Mouse (Mus musculus): ENCODE results near the gene Chdh. TPM values are rescaled to one million over a fixed set of nuclear protein-coding genes. Genes with fewer than 3 reads are reported as not detected.

The Chdh gene
- polyA plus RNA-seq, 2 experiments: 0.43 to 1.3 TPM

DNA sequence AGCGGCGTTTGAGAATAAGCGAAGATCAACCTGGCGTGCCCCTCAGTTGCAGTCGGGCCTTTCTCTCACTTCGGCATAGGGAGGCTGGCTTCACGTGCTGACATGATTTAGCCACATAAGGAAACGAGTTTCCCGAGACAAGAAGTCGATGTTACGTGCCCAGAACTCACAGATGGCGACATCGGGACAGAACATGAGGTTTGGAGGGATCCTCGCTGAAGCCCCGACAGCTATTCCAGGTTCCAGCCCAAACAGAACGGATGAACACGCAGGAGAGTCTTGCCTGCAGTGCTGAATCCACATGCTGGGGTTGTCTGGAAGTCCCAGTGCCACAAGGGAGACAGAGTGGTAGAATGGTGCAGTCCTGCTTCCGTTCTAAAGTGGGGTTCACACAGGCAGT lies 29.6 kb downstream of the Chdh start:
- 86% methylated on average over 18 of the region's 18 CpGs for WGBS
- H3K27ac ChIP-seq (replicated peaks; ENCODE audit: low read depth, low read length): no peak overlapping the region

DNA sequence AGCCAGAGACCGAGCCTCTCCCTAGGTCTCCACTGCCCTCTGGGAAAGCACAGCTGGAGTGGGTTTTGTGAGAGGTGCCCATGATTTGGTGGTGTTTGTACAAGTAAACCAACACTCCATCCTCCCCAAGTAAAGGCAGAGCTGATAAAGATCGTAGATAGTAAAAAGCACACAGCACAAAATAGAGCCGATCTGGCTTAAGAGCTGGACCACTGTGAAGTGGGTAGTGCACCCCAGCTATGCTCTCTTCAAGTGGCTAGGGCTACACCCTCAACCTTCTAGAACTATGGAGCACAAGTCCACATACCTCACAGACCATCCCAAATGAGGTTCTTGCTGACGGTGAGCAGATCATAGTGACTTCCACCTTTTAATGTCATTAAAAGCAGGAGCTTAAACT lies 30.6 kb downstream of the Chdh start:
- ATAC-seq (ENCODE audit: low FRiP score, low read depth): no peak
- no peak overlapping the region for H3K27ac ChIP-seq (replicated peaks; ENCODE audit: low read depth, low read length)
- no peaks in the 10 kb centered on the region; the same call in 1 of the 2 replicates for H3K36me3 ChIP-seq (ENCODE audit: control insufficient read depth, insufficient read depth, low read length)
- H3K9me3 ChIP-seq (ENCODE audit: control insufficient read depth, low read length): no peaks in the 10 kb centered on the region
- H3K27me3 ChIP-seq (ENCODE audit: control insufficient read depth, insufficient read depth, low read length): no peaks in the 10 kb centered on the region
- H3K9ac ChIP-seq (ENCODE audit: low read depth, low read length, severe bottlenecking): no peak overlapping the region
- WGBS: 64% methylated on average over 4 of the region's 4 CpGs
- no peak for DNase-seq (ENCODE audit: low spot score)
- TF ChIP-seq POLR2A (IDR thresholded peaks at IDR 0.05; ENCODE audit: borderline replicate concordance, extremely low read depth, insufficient read depth, insufficient read length): no peak
- H3K4me2 ChIP-seq (replicated peaks; ENCODE audit: low read depth, low read length, severe bottlenecking): no peak overlapping the region
- no peaks in the 10 kb centered on the region for H3K4me1 ChIP-seq (ENCODE audit: control insufficient read depth, insufficient read depth, low read length)
- no peak overlapping the region for H3K4me3 ChIP-seq (replicated peaks; ENCODE audit: low read length)

More for the DNA sequence above, 29.6 kb downstream of the Chdh start:
- no peak for TF ChIP-seq POLR2A (IDR thresholded peaks at IDR 0.05; ENCODE audit: borderline replicate concordance, extremely low read depth, insufficient read depth, insufficient read length)
- no peaks in the 10 kb centered on the region for H3K27me3 ChIP-seq (ENCODE audit: control insufficient read depth, insufficient read depth, low read length)
- ATAC-seq (ENCODE audit: low FRiP score, low read depth): no peak
- no peaks in the 10 kb centered on the region; the same call in 1 of the 2 replicates for H3K36me3 ChIP-seq (ENCODE audit: control insufficient read depth, insufficient read depth, low read length)
- no peak overlapping the region for H3K4me3 ChIP-seq (replicated peaks; ENCODE audit: low read length)
- no peak overlapping the region for H3K4me2 ChIP-seq (replicated peaks; ENCODE audit: low read depth, low read length, severe bottlenecking)
- H3K4me1 ChIP-seq (ENCODE audit: control insufficient read depth, insufficient read depth, low read length): no peaks in the 10 kb centered on the region
- DNase-seq (ENCODE audit: low spot score): no peak
- H3K9ac ChIP-seq (ENCODE audit: low read depth, low read length, severe bottlenecking): no peak overlapping the region
- H3K9me3 ChIP-seq (ENCODE audit: control insufficient read depth, low read length): no peaks in the 10 kb centered on the region

DNA sequence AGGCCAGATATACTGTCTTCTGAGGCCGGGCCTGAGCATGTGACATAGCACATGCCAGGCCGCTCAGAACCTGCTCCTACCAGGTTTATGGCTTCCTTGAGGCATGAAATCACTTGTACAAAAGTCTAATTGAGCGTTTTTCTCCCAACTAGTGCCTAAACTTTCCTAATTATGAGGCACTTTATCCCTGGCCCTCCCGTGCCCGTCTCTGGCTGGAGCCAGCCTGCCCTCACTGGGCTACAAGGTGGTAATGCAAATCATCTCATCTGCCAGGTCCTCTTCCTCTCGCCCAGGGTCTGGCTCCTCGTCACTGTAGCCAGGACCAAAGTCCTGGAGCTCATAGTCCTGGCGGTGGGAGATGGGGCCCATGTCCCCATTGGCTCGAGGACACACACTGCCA lies 33.0 kb downstream of the Chdh start:
- no peak for ATAC-seq (ENCODE audit: low FRiP score, low read depth)
- TF ChIP-seq POLR2A (IDR thresholded peaks at IDR 0.05; ENCODE audit: borderline replicate concordance, extremely low read depth, insufficient read depth, insufficient read length): no peak
- H3K4me2 ChIP-seq (replicated peaks; ENCODE audit: low read depth, low read length, severe bottlenecking): no peak overlapping the region

DNA sequence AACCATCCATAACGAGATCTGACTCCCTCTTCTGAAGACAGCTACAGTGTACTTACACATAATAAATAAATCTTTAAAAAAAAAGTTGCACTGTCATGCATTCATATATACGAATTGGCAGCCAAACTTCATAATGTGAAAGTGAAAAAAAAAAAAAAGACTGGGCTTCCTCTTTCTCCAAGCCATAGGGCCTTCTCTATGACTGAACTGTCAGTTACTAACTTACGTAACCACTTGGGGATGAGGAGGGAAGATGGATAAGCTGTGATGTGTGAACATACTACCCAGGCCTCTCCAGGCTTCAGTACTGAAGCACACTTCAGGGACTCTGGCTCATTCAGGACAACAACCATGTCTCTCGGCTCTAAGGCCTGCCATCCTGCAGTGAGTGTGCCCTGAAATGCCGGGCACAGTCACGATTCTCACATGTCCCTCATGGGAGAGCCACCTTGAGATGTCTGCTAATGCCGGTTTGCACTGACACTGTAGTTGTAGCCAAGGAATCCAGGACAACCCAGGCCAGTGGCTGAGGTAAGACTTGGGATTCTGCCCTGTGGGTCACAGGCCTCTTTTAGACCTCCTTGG lies 34.6 kb downstream of the Chdh start:
- ATAC-seq (ENCODE audit: low FRiP score, low read depth): no peak
- Histone ChIP-seq H3K27me3 (ENCODE audit: control insufficient read depth, insufficient read depth, low read length) (no peaks in the 10 kb centered on the region), H3K9ac (ENCODE audit: low read depth, low read length, severe bottlenecking) (no peak overlapping the region), H3K27ac (replicated peaks; ENCODE audit: low read depth, low read length) (no peak overlapping the region), H3K4me2 (replicated peaks; ENCODE audit: low read depth, low read length, severe bottlenecking) (no peak overlapping the region), H3K4me3 (replicated peaks; ENCODE audit: low read length) (no peak overlapping the region), H3K36me3 (ENCODE audit: control insufficient read depth, insufficient read depth, low read length) (no peaks in the 10 kb centered on the region; the same call in 1 of the 2 replicates), H3K4me1 (ENCODE audit: control insufficient read depth, insufficient read depth, low read length) (no peaks in the 10 kb centered on the region), H3K9me3 (ENCODE audit: control insufficient read depth, low read length) (no peaks in the 10 kb centered on the region)
- no peak for TF ChIP-seq POLR2A (IDR thresholded peaks at IDR 0.05; ENCODE audit: borderline replicate concordance, extremely low read depth, insufficient read depth, insufficient read length)
- 88% methylated on average over 7 of the region's 7 CpGs for WGBS
- no peak for DNase-seq (ENCODE audit: low spot score)

More for the DNA sequence above, 33.0 kb downstream of the Chdh start:
- H3K27ac ChIP-seq (replicated peaks; ENCODE audit: low read depth, low read length): no peak overlapping the region
- 57% methylated on average over 9 of the region's 9 CpGs for WGBS
- no peaks in the 10 kb centered on the region for H3K9me3 ChIP-seq (ENCODE audit: control insufficient read depth, low read length)
- no peak overlapping the region for H3K4me3 ChIP-seq (replicated peaks; ENCODE audit: low read length)
- no peaks in the 10 kb centered on the region for H3K27me3 ChIP-seq (ENCODE audit: control insufficient read depth, insufficient read depth, low read length)
- H3K9ac ChIP-seq (ENCODE audit: low read depth, low read length, severe bottlenecking): no peak overlapping the region
- DNase-seq (ENCODE audit: low spot score): no peak
- no peaks in the 10 kb centered on the region for H3K4me1 ChIP-seq (ENCODE audit: control insufficient read depth, insufficient read depth, low read length)
- no peaks in the 10 kb centered on the region; the same call in 1 of the 2 replicates for H3K36me3 ChIP-seq (ENCODE audit: control insufficient read depth, insufficient read depth, low read length)

DNA sequence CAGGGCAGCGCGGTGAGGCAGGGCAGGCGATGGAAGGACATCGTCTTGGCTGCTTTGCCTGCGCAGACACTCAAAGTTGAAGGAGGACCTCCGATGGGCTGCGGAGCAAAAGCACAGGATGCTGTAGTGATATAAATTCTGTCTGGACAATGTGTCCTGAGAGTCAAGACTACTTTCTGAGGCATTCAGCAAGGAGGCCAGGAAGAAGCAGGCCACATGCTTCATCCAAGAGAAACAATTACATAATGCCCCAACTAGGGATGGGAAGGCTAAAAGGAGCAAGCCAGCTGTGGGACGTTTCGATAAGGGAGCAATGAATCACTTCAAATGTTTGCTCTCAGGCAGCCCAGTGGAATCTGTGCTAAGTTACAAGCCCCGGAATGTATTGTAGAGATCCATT lies 36.4 kb downstream of the Chdh start:
- TF ChIP-seq POLR2A (IDR thresholded peaks at IDR 0.05; ENCODE audit: borderline replicate concordance, extremely low read depth, insufficient read depth, insufficient read length): no peak
- no peaks in the 10 kb centered on the region for H3K4me1 ChIP-seq (ENCODE audit: control insufficient read depth, insufficient read depth, low read length)
- ATAC-seq (ENCODE audit: low FRiP score, low read depth): no peak
- no peak overlapping the region for H3K4me2 ChIP-seq (replicated peaks; ENCODE audit: low read depth, low read length, severe bottlenecking)
- no peak overlapping the region for H3K4me3 ChIP-seq (replicated peaks; ENCODE audit: low read length)
- no peak overlapping the region for H3K9ac ChIP-seq (ENCODE audit: low read depth, low read length, severe bottlenecking)
- H3K27me3 ChIP-seq (ENCODE audit: control insufficient read depth, insufficient read depth, low read length): no peaks in the 10 kb centered on the region
- H3K36me3 ChIP-seq (ENCODE audit: control insufficient read depth, insufficient read depth, low read length): no peaks in the 10 kb centered on the region; the same call in 1 of the 2 replicates
- no peak overlapping the region for H3K27ac ChIP-seq (replicated peaks; ENCODE audit: low read depth, low read length)
- WGBS: 87% methylated on average over 10 of the region's 10 CpGs
- DNase-seq (ENCODE audit: low spot score): no peak
- H3K9me3 ChIP-seq (ENCODE audit: control insufficient read depth, low read length): no peaks in the 10 kb centered on the region

Data from limb, embryonic 14.5 days (tissue).